Comparison of ENCODE assay signal across 17 mouse cellular contexts in genomic region chr11:41493277-41493676, GRCm38 (mm10).
A peak's percentile ranks its signal among the peaks of the same experiment; 100 is the strongest.
DNase-seq lines count a peak whose midpoint lies in the region; ATAC-seq lines count a peak whose summit lies in the region.
"Had no signal": no experiment of that assay in that cellular context is flagged by ENCODE, and none has a peak within 500 bp of the region (broad histone marks: within the 10 kb centered on the region; RNA-seq: fewer than 3 reads in every experiment).

No protein-coding gene starts in this region.

- H3K27ac ChIP-seq in limb, embryonic 13.5 days, result no peak overlapping the region
- H3K27ac ChIP-seq in liver, embryonic 11.5 days (ENCODE audit: low read depth, low read length), result no peak overlapping the region
- H3K27ac ChIP-seq in liver, embryonic 12.5 days, result no peak overlapping the region
- H3K27ac ChIP-seq: embryonic facial prominence, embryonic 12.5 days; forebrain, embryonic 12.5 days; hindbrain, embryonic 15.5 days; limb, embryonic 12.5 days had no signal

- peak; percentile 13 for DNase-seq in left cerebral cortex, adult 11 months (ENCODE audit: low spot score)
- no peak for DNase-seq in left cerebral cortex, postnatal 4 days
- DNase-seq in layer of hippocampus, postnatal 10 days (ENCODE audit: low spot score in 2 of 2), result peak; percentile 17 to 20
- no peak for DNase-seq in cerebellum, postnatal 10 days
- no peak for DNase-seq in liver, embryonic 11.5 days (ENCODE audit: low spot score)
- DNase-seq: cerebellum, adult 11-12 months; kidney, adult 2 months; lung, embryonic 14.5 days; thymus, postnatal 14 days had no signal

- H3K4me2 ChIP-seq in limb, embryonic 13.5 days (replicated peaks), result peak overlapping the region; percentile 24
- H3K4me2 ChIP-seq in liver, embryonic 11.5 days, result no peak overlapping the region
- H3K4me2 ChIP-seq in liver, embryonic 12.5 days, result no peak overlapping the region
- H3K4me2 ChIP-seq: embryonic facial prominence, embryonic 12.5 days; forebrain, embryonic 12.5 days; hindbrain, embryonic 15.5 days; limb, embryonic 12.5 days; lung, embryonic 14.5 days had no signal

- ATAC-seq in limb, embryonic 13.5 days (ENCODE audit: low FRiP score, low read depth), result no peak
- no peak for ATAC-seq in liver, embryonic 11.5 days (replicated peaks; ENCODE audit: low FRiP score)
- no peak for ATAC-seq in liver, embryonic 12.5 days
- no peak for ATAC-seq in megakaryocyte progenitor cell, adult 5-6 weeks (replicated peaks; ENCODE audit: poor library complexity)

- WGBS in limb, embryonic 13.5 days, result 9% methylated on average over 7 of the region's 7 CpGs
- 69% methylated on average over 7 of the region's 7 CpGs for WGBS in liver, embryonic 11.5 days
- WGBS in liver, embryonic 12.5 days (ENCODE audit: insufficient replicate concordance), result 68% methylated on average over 7 of the region's 7 CpGs

- H3K9me3 ChIP-seq in limb, embryonic 13.5 days, result no peaks in the 10 kb centered on the region
- no peaks in the 10 kb centered on the region for H3K9me3 ChIP-seq in liver, embryonic 11.5 days (ENCODE audit: control insufficient read depth, low read length)
- H3K9me3 ChIP-seq in liver, embryonic 12.5 days (replicated peaks), result no peaks in the 10 kb centered on the region
- H3K9me3 ChIP-seq: embryonic facial prominence, embryonic 12.5 days; forebrain, embryonic 12.5 days; G1E; hindbrain, embryonic 15.5 days; limb, embryonic 12.5 days had no signal

- no peak overlapping the region for H3K9ac ChIP-seq in limb, embryonic 13.5 days
- H3K9ac ChIP-seq in liver, embryonic 11.5 days (ENCODE audit: low read depth, low read length), result no peak overlapping the region
- H3K9ac ChIP-seq in liver, embryonic 12.5 days, result no peak overlapping the region
- H3K9ac ChIP-seq: embryonic facial prominence, embryonic 12.5 days; forebrain, embryonic 12.5 days; hindbrain, embryonic 15.5 days; limb, embryonic 12.5 days; lung, embryonic 14.5 days had no signal

- H3K36me3 ChIP-seq in limb, embryonic 13.5 days, result no peaks in the 10 kb centered on the region
- H3K36me3 ChIP-seq in liver, embryonic 11.5 days (ENCODE audit: control insufficient read depth, insufficient read depth, low read length), result no peaks in the 10 kb centered on the region
- H3K36me3 ChIP-seq in liver, embryonic 12.5 days, result no peaks in the 10 kb centered on the region
- H3K36me3 ChIP-seq: embryonic facial prominence, embryonic 12.5 days; forebrain, embryonic 12.5 days; G1E; hindbrain, embryonic 15.5 days; limb, embryonic 12.5 days had no signal

- H3K27me3 ChIP-seq in limb, embryonic 13.5 days, result no peaks in the 10 kb centered on the region
- H3K27me3 ChIP-seq in liver, embryonic 11.5 days (replicated peaks; ENCODE audit: control insufficient read depth, insufficient read depth, low read length), result no peaks in the 10 kb centered on the region
- H3K27me3 ChIP-seq in liver, embryonic 12.5 days (replicated peaks), result no peaks in the 10 kb centered on the region
- H3K27me3 ChIP-seq: embryonic facial prominence, embryonic 12.5 days; forebrain, embryonic 12.5 days; hindbrain, embryonic 15.5 days; limb, embryonic 12.5 days had no signal

- peaks cover 6% of the 10 kb centered on the region; the same call in 1 of the 2 replicates for H3K4me1 ChIP-seq in limb, embryonic 13.5 days
- H3K4me1 ChIP-seq in liver, embryonic 11.5 days (replicated peaks; ENCODE audit: control insufficient read depth, insufficient read depth, low read length), result no peaks in the 10 kb centered on the region
- no peaks in the 10 kb centered on the region for H3K4me1 ChIP-seq in liver, embryonic 12.5 days
- H3K4me1 ChIP-seq: embryonic facial prominence, embryonic 12.5 days; forebrain, embryonic 12.5 days; hindbrain, embryonic 15.5 days had no signal

- intact Hi-C loops in left cerebral cortex, postnatal 4 days (cut with DNase I), result no loop called here

- H3K4me3 ChIP-seq in limb, embryonic 13.5 days, result no peak overlapping the region
- H3K4me3 ChIP-seq in liver, embryonic 11.5 days (ENCODE audit: low read depth, low read length), result no peak overlapping the region
- no peak overlapping the region for H3K4me3 ChIP-seq in liver, embryonic 12.5 days
- H3K4me3 ChIP-seq: embryonic facial prominence, embryonic 12.5 days; forebrain, embryonic 12.5 days; hindbrain, embryonic 15.5 days; limb, embryonic 12.5 days had no signal

Comparison
In these comparisons a context has a peak if more than half of its experiments do, and no peak if none do; other contexts are left out.
1. DNase-seq: peak in left cerebral cortex, adult 11 months (single experiment) and layer of hippocampus, postnatal 10 days (2 of 2); none in left cerebral cortex, postnatal 4 days (single experiment), cerebellum, postnatal 10 days (0 of 2) and liver, embryonic 11.5 days (single experiment).